Mouse (Mus musculus) right cerebral cortex, postnatal 14 days (tissue): Measurements from ENCODE around the gene Cacna2d3.

Experiments used
- DNase-seq: peaks from one replicate; pipeline ENCODE4 v3.0.0; 2022

The Cacna2d3 gene

GRCm38 (mm10) chr14:29639266-29639665 lies 82.4 kb downstream of the Cacna2d3 start:
- no peak for DNase-seq

- DNase-seq, result no peak
These were observed 93.5 kb downstream of the Cacna2d3 start for GRCm38 (mm10) chr14:29628213-29628612.

GRCm38 (mm10) chr14:29612436-29612835 lies 109.2 kb downstream of the Cacna2d3 start:
- DNase-seq, result no peak

- no peak for DNase-seq
These were observed 112.9 kb downstream of the Cacna2d3 start for GRCm38 (mm10) chr14:29608761-29609160.

- no peak for DNase-seq
These were observed 122.2 kb downstream of the Cacna2d3 start for GRCm38 (mm10) chr14:29599428-29599827.

- DNase-seq, result no peak
These were observed 128.8 kb downstream of the Cacna2d3 start for GRCm38 (mm10) chr14:29592896-29593295.

GRCm38 (mm10) chr14:29589628-29590027 lies 132.0 kb downstream of the Cacna2d3 start:
- DNase-seq, result no peak

GRCm38 (mm10) chr14:29581961-29582360 lies 139.7 kb downstream of the Cacna2d3 start:
- no peak for DNase-seq

GRCm38 (mm10) chr14:29577786-29578185 lies 143.9 kb downstream of the Cacna2d3 start:
- DNase-seq, result no peak

GRCm38 (mm10) chr14:29575551-29575950 lies 146.1 kb downstream of the Cacna2d3 start:
- no peak for DNase-seq

GRCm38 (mm10) chr14:29562704-29563103 lies 159.0 kb downstream of the Cacna2d3 start:
- no peak for DNase-seq

GRCm38 (mm10) chr14:29561122-29561834 lies 160.4 kb downstream of the Cacna2d3 start:
- DNase-seq, result no peak

GRCm38 (mm10) chr14:29558440-29558839 lies 163.2 kb downstream of the Cacna2d3 start:
- no peak for DNase-seq

- DNase-seq, result no peak
These were observed 165.5 kb downstream of the Cacna2d3 start for GRCm38 (mm10) chr14:29556152-29556551.

GRCm38 (mm10) chr14:29552471-29552870 lies 169.2 kb downstream of the Cacna2d3 start:
- no peak for DNase-seq

GRCm38 (mm10) chr14:29548646-29549045 lies 173.0 kb downstream of the Cacna2d3 start:
- no peak for DNase-seq

GRCm38 (mm10) chr14:29530516-29530915 lies 191.1 kb downstream of the Cacna2d3 start:
- no peak for DNase-seq

- no peak for DNase-seq
These were observed 193.0 kb downstream of the Cacna2d3 start for GRCm38 (mm10) chr14:29528696-29529095.

GRCm38 (mm10) chr14:29519751-29520669 lies 201.7 kb downstream of the Cacna2d3 start:
- no peak for DNase-seq

- no peak for DNase-seq
These were observed 219.0 kb downstream of the Cacna2d3 start for GRCm38 (mm10) chr14:29502667-29503066.

GRCm38 (mm10) chr14:29498546-29499290 lies 222.9 kb downstream of the Cacna2d3 start:
- no peak for DNase-seq

GRCm38 (mm10) chr14:29496552-29496951 lies 225.1 kb downstream of the Cacna2d3 start:
- no peak for DNase-seq

- DNase-seq, result no peak
These were observed 229.9 kb downstream of the Cacna2d3 start for GRCm38 (mm10) chr14:29491786-29492185.
